Mouse (Mus musculus) erythroblast, adult 5-6 weeks (primary cell): ENCODE measurements around the gene Fam199x. TPM values are rescaled to one million over a fixed set of nuclear protein-coding genes. Genes with fewer than 3 reads are reported as not detected.

ENCODE experiments used
- total RNA-seq, 2 experiments: library from RNA; stranded (forward) in 1 of 2; stranded (reverse) in 1 of 2; fragments of 150-400 nt in 1 of 2; fragments of 200-764, 138-1000 nt in 1 of 2; gene quantifications; 2 replicates each; pipeline versions ENCODE4 v1.2.3 to v1.2.4; 2015 to 2017; ENCODE audit warnings: low replicate concordance in 2 of 2

Gene Fam199x
- total RNA-seq, 2 experiments from 2014 or later: 0.58 to 2.0 TPM

Other genes starting within 250 kb of the Fam199x start
- 0.42 TPM in 1 of 2 replicates, not detected in the other for gene Plp1, start 226.9 kb upstream of the Fam199x start, total RNA-seq (2015; ENCODE audit: low replicate concordance)
- gene Plp1, start 226.9 kb upstream of the Fam199x start, total RNA-seq (2017; ENCODE audit: low replicate concordance): 0.28 TPM in 1 of 2 replicates, not detected in the other
- gene Rab9b, start 180.8 kb upstream of the Fam199x start, total RNA-seq (2015; ENCODE audit: low replicate concordance): not detected in 2 replicates
- not detected in 2 replicates for gene Rab9b, start 180.8 kb upstream of the Fam199x start, total RNA-seq (2017; ENCODE audit: low replicate concordance)
- gene H2bfm, start 122.3 kb upstream of the Fam199x start, total RNA-seq (2015; ENCODE audit: low replicate concordance): not detected in 2 replicates
- not detected in 2 replicates for gene H2bfm, start 122.3 kb upstream of the Fam199x start, total RNA-seq (2017; ENCODE audit: low replicate concordance)
- gene Tmsb15b2, start 74.1 kb upstream of the Fam199x start, total RNA-seq (2015; ENCODE audit: low replicate concordance): not detected in 2 replicates
- gene Tmsb15b2, start 74.1 kb upstream of the Fam199x start, total RNA-seq (2017; ENCODE audit: low replicate concordance): not detected in 2 replicates
- gene Tmsb15l, start 72.7 kb upstream of the Fam199x start, total RNA-seq (2015; ENCODE audit: low replicate concordance): not detected in 2 replicates
- 3.8 TPM in 1 of 2 replicates, not detected in the other for gene Tmsb15l, start 72.7 kb upstream of the Fam199x start, total RNA-seq (2017; ENCODE audit: low replicate concordance)
- gene Tmsb15b1, start 72.7 kb upstream of the Fam199x start, total RNA-seq (2015; ENCODE audit: low replicate concordance): not detected in 2 replicates
- 1.7 TPM in 1 of 2 replicates, not detected in the other for gene Tmsb15b1, start 72.7 kb upstream of the Fam199x start, total RNA-seq (2017; ENCODE audit: low replicate concordance)
- 0.77 TPM in 1 of 2 replicates, not detected in the other for gene Zcchc18, start 56.4 kb upstream of the Fam199x start, total RNA-seq (2015; ENCODE audit: low replicate concordance)
- gene Zcchc18, start 56.4 kb upstream of the Fam199x start, total RNA-seq (2017; ENCODE audit: low replicate concordance): 0.28 TPM in 1 of 2 replicates, not detected in the other
- gene Slc25a53, start 11.3 kb upstream of the Fam199x start, total RNA-seq (2015; ENCODE audit: low replicate concordance): 3.8 and 4.6 TPM in 2 replicates
- gene Slc25a53, start 11.3 kb upstream of the Fam199x start, total RNA-seq (2017; ENCODE audit: low replicate concordance): 1.8 and 7.8 TPM in 2 replicates
- gene Esx1, start 72.5 kb downstream of the Fam199x start, total RNA-seq (2015; ENCODE audit: low replicate concordance): not detected in 2 replicates
- gene Esx1, start 72.5 kb downstream of the Fam199x start, total RNA-seq (2017; ENCODE audit: low replicate concordance): not detected in 2 replicates